Mouse (Mus musculus): ENCODE data around the gene Prmt7. TPM values are rescaled to one million over a fixed set of nuclear protein-coding genes. Genes with fewer than 3 reads are reported as not detected.
"Not testable (repeated sequence)": the region's sequence is repeated elsewhere in the genome, so short reads cannot be mapped to it uniquely, and the experiment has no call there.

Gene Prmt7
- polyA plus RNA-seq, 1 experiment from 2014 or later, result 64.8 TPM

GRCm38 (mm10) chr8:106199596-106199995 lies 11.1 kb upstream of the Prmt7 start:
- not testable (repeated sequence) for H3K4me1 ChIP-seq (ENCODE audit: control insufficient read depth, insufficient read depth, low read depth, low read length); H3K4me3 ChIP-seq (ENCODE audit: low read length); H3K9me3 ChIP-seq (ENCODE audit: control insufficient read depth, low read length); H3K27ac ChIP-seq (ENCODE audit: low read depth, low read length); ATAC-seq; H3K4me2 ChIP-seq (ENCODE audit: low read length); H3K27me3 ChIP-seq (replicated peaks; ENCODE audit: control insufficient read depth, insufficient read depth, low read length); H3K9ac ChIP-seq (ENCODE audit: low read depth, low read length)
- peaks cover 34% of the 10 kb centered on the region for H3K36me3 ChIP-seq (ENCODE audit: control insufficient read depth, insufficient read depth, low read length)
- 94% methylated on average over 3 of the region's 3 CpGs for WGBS

GRCm38 (mm10) chr8:106210035-106210731 lies 553 bp upstream of the Prmt7 start:
- WGBS, result under 1% methylated on average over 35 of the region's 35 CpGs
- Histone ChIP-seq H3K4me3 (ENCODE audit: low read length) (peak overlapping the region; percentile 92), H3K4me2 (ENCODE audit: low read length) (peak overlapping the region; percentile 66), H3K27ac (ENCODE audit: low read depth, low read length) (peak overlapping the region; percentile 97), H3K9me3 (ENCODE audit: control insufficient read depth, low read length) (no peaks in the 10 kb centered on the region), H3K4me1 (ENCODE audit: control insufficient read depth, insufficient read depth, low read depth, low read length) (peaks cover 12% of the 10 kb centered on the region), H3K27me3 (replicated peaks; ENCODE audit: control insufficient read depth, insufficient read depth, low read length) (no peaks in the 10 kb centered on the region), H3K9ac (ENCODE audit: low read depth, low read length) (peak overlapping the region; percentile 95), H3K36me3 (ENCODE audit: control insufficient read depth, insufficient read depth, low read length) (peaks cover 4% of the 10 kb centered on the region; the same call in 1 of the 2 replicates)
- ATAC-seq, result peak; percentile 67

GRCm38 (mm10) chr8:106211421-106211820 lies 685 bp downstream of the Prmt7 start:
- Histone ChIP-seq H3K27me3 (replicated peaks; ENCODE audit: control insufficient read depth, insufficient read depth, low read length) (no peaks in the 10 kb centered on the region), H3K36me3 (ENCODE audit: control insufficient read depth, insufficient read depth, low read length) (peaks cover 4% of the 10 kb centered on the region; the same call in 1 of the 2 replicates), H3K4me3 (ENCODE audit: low read length) (peak overlapping the region; percentile 92), H3K27ac (ENCODE audit: low read depth, low read length) (peak overlapping the region; percentile 97), H3K9ac (ENCODE audit: low read depth, low read length) (peak overlapping the region; percentile 95), H3K4me1 (ENCODE audit: control insufficient read depth, insufficient read depth, low read depth, low read length) (peaks cover 12% of the 10 kb centered on the region), H3K9me3 (ENCODE audit: control insufficient read depth, low read length) (no peaks in the 10 kb centered on the region), H3K4me2 (ENCODE audit: low read length) (peak overlapping the region; percentile 72)
- 5% methylated on average over 13 of the region's 13 CpGs for WGBS
- ATAC-seq, result no peak

- peaks cover 12% of the 10 kb centered on the region for H3K4me1 ChIP-seq (ENCODE audit: control insufficient read depth, insufficient read depth, low read depth, low read length)
- WGBS, result 93% methylated on average over 3 of the region's 3 CpGs
- no peak overlapping the region for H3K27ac ChIP-seq (ENCODE audit: low read depth, low read length)
- H3K4me2 ChIP-seq (ENCODE audit: low read length), result no peak overlapping the region
- no peak for ATAC-seq
- H3K36me3 ChIP-seq (ENCODE audit: control insufficient read depth, insufficient read depth, low read length), result peaks cover 17% of the 10 kb centered on the region
- H3K9me3 ChIP-seq (ENCODE audit: control insufficient read depth, low read length), result no peaks in the 10 kb centered on the region
- no peaks in the 10 kb centered on the region for H3K27me3 ChIP-seq (replicated peaks; ENCODE audit: control insufficient read depth, insufficient read depth, low read length)
- no peak overlapping the region for H3K9ac ChIP-seq (ENCODE audit: low read depth, low read length)
- H3K4me3 ChIP-seq (ENCODE audit: low read length), result no peak overlapping the region
Observed at GRCm38 (mm10) chr8:106213959-106214358, 3.2 kb downstream of the Prmt7 start.

- peaks cover 25% of the 10 kb centered on the region for H3K36me3 ChIP-seq (ENCODE audit: control insufficient read depth, insufficient read depth, low read length)
- no peak overlapping the region for H3K4me3 ChIP-seq (ENCODE audit: low read length)
- no peak overlapping the region for H3K27ac ChIP-seq (ENCODE audit: low read depth, low read length)
- no peak for ATAC-seq
- H3K9me3 ChIP-seq (ENCODE audit: control insufficient read depth, low read length), result no peaks in the 10 kb centered on the region
- H3K9ac ChIP-seq (ENCODE audit: low read depth, low read length), result no peak overlapping the region
- H3K27me3 ChIP-seq (replicated peaks; ENCODE audit: control insufficient read depth, insufficient read depth, low read length), result no peaks in the 10 kb centered on the region
- H3K4me1 ChIP-seq (ENCODE audit: control insufficient read depth, insufficient read depth, low read depth, low read length), result no peaks in the 10 kb centered on the region
- WGBS, result 92% methylated on average over 3 of the region's 3 CpGs
- H3K4me2 ChIP-seq (ENCODE audit: low read length), result no peak overlapping the region
Observed at GRCm38 (mm10) chr8:106219620-106220019, 8.9 kb downstream of the Prmt7 start.

- H3K36me3 ChIP-seq (ENCODE audit: control insufficient read depth, insufficient read depth, low read length), result peaks cover 19% of the 10 kb centered on the region
- WGBS, result 46% methylated on average over 9 of the region's 9 CpGs
- H3K4me3 ChIP-seq (ENCODE audit: low read length), result no peak overlapping the region
Observed at GRCm38 (mm10) chr8:106226589-106226988, 15.9 kb downstream of the Prmt7 start.

GRCm38 (mm10) chr8:106231536-106231935 lies 20.8 kb downstream of the Prmt7 start:
- H3K27me3 ChIP-seq (replicated peaks; ENCODE audit: control insufficient read depth, insufficient read depth, low read length), result no peaks in the 10 kb centered on the region
- no peak overlapping the region for H3K9ac ChIP-seq (ENCODE audit: low read depth, low read length)
- peaks cover 21% of the 10 kb centered on the region for H3K36me3 ChIP-seq (ENCODE audit: control insufficient read depth, insufficient read depth, low read length)
- H3K4me1 ChIP-seq (ENCODE audit: control insufficient read depth, insufficient read depth, low read depth, low read length), result no peaks in the 10 kb centered on the region
- H3K4me3 ChIP-seq (ENCODE audit: low read length), result no peak overlapping the region
- H3K4me2 ChIP-seq (ENCODE audit: low read length), result no peak overlapping the region
- no peak overlapping the region for H3K27ac ChIP-seq (ENCODE audit: low read depth, low read length)
- 93% methylated on average over 7 of the region's 7 CpGs for WGBS
- no peak for ATAC-seq
- H3K9me3 ChIP-seq (ENCODE audit: control insufficient read depth, low read length), result no peaks in the 10 kb centered on the region

More at GRCm38 (mm10) chr8:106226589-106226988, 15.9 kb downstream of the Prmt7 start:
- Histone ChIP-seq H3K27ac (ENCODE audit: low read depth, low read length) (no peak overlapping the region), H3K4me1 (ENCODE audit: control insufficient read depth, insufficient read depth, low read depth, low read length) (no peaks in the 10 kb centered on the region), H3K9me3 (ENCODE audit: control insufficient read depth, low read length) (no peaks in the 10 kb centered on the region), H3K9ac (ENCODE audit: low read depth, low read length) (no peak overlapping the region), H3K4me2 (ENCODE audit: low read length) (no peak overlapping the region), H3K27me3 (replicated peaks; ENCODE audit: control insufficient read depth, insufficient read depth, low read length) (no peaks in the 10 kb centered on the region)
- no peak for ATAC-seq

- Histone ChIP-seq H3K4me1 (ENCODE audit: control insufficient read depth, insufficient read depth, low read depth, low read length) (no peaks in the 10 kb centered on the region), H3K4me2 (ENCODE audit: low read length) (no peak overlapping the region), H3K27me3 (replicated peaks; ENCODE audit: control insufficient read depth, insufficient read depth, low read length) (no peaks in the 10 kb centered on the region), H3K9me3 (ENCODE audit: control insufficient read depth, low read length) (no peaks in the 10 kb centered on the region), H3K4me3 (ENCODE audit: low read length) (no peak overlapping the region), H3K36me3 (ENCODE audit: control insufficient read depth, insufficient read depth, low read length) (peaks cover 24% of the 10 kb centered on the region), H3K27ac (ENCODE audit: low read depth, low read length) (no peak overlapping the region), H3K9ac (ENCODE audit: low read depth, low read length) (no peak overlapping the region)
- WGBS, result 74% methylated on average over 3 of the region's 3 CpGs
- no peak for ATAC-seq
Observed at GRCm38 (mm10) chr8:106232751-106233150, 22.0 kb downstream of the Prmt7 start.

- WGBS, result 89% methylated on average over 17 of the region's 17 CpGs
- no peak overlapping the region for H3K4me3 ChIP-seq (ENCODE audit: low read length)
- no peak overlapping the region for H3K4me2 ChIP-seq (ENCODE audit: low read length)
- no peak overlapping the region for H3K9ac ChIP-seq (ENCODE audit: low read depth, low read length)
- no peaks in the 10 kb centered on the region for H3K27me3 ChIP-seq (replicated peaks; ENCODE audit: control insufficient read depth, insufficient read depth, low read length)
- H3K4me1 ChIP-seq (ENCODE audit: control insufficient read depth, insufficient read depth, low read depth, low read length), result no peaks in the 10 kb centered on the region
- no peak overlapping the region for H3K27ac ChIP-seq (ENCODE audit: low read depth, low read length)
- H3K36me3 ChIP-seq (ENCODE audit: control insufficient read depth, insufficient read depth, low read length), result peaks cover 21% of the 10 kb centered on the region
- no peak for ATAC-seq
- no peaks in the 10 kb centered on the region for H3K9me3 ChIP-seq (ENCODE audit: control insufficient read depth, low read length)
Observed at GRCm38 (mm10) chr8:106234567-106235261, 24.0 kb downstream of the Prmt7 start.
